Mouse (Mus musculus): ENCODE results near the gene Slc37a1.

GRCm38 (mm10) chr17:31259825-31260224, 26.8 kb upstream of the Slc37a1 start:
- TF ChIP-seq CTCF (IDR thresholded peaks at IDR 0.05; ENCODE audit: low read depth) (peak; percentile 48), EP300 (IDR thresholded peaks at IDR 0.05; ENCODE audit: low read depth) (no peak)

Data from liver, postnatal 0 days (tissue).